Mouse (Mus musculus): ENCODE results near the gene Olfr1036.
"Not testable (repeated sequence)": the region's sequence is repeated elsewhere in the genome, so short reads cannot be mapped to it uniquely, and the experiment has no call there.

GRCm38 (mm10) chr2:86050777-86051176 lies 23.0 kb upstream of the Olfr1036 start:
- TF ChIP-seq CTCF (conservative IDR thresholded peaks at IDR 0.05; ENCODE audit: low read length); POU5F1 (IDR thresholded peaks at IDR 0.05; ENCODE audit: borderline replicate concordance, low read length): not testable (repeated sequence)

All from E14TG2a.4 (cell line).